Mouse (Mus musculus): ENCODE results near the gene Jmjd6.
A peak's percentile ranks its signal among the peaks of the same experiment; 100 is the strongest.
"Not testable (repeated sequence)": the region's sequence is repeated elsewhere in the genome, so short reads cannot be mapped to it uniquely, and the experiment has no call there.

Jmjd6 gene

GRCm38 (mm10) chr11:116851576-116852290 is 8.5 kb upstream of the Jmjd6 start:
- peak; percentile 65 to 84 for DNase-seq

GRCm38 (mm10) chr11:116850833-116851477 is 7.7 kb upstream of the Jmjd6 start:
- DNase-seq, result no peak

GRCm38 (mm10) chr11:116850085-116850484 is 6.8 kb upstream of the Jmjd6 start:
- no peak for DNase-seq

GRCm38 (mm10) chr11:116849587-116849986 is 6.3 kb upstream of the Jmjd6 start:
- DNase-seq, result no peak

GRCm38 (mm10) chr11:116848877-116849178 is 5.6 kb upstream of the Jmjd6 start:
- DNase-seq, result not testable (repeated sequence)

- DNase-seq, result no peak
Observed at GRCm38 (mm10) chr11:116848086-116848876, 5.0 kb upstream of the Jmjd6 start.

- DNase-seq, result no peak
Observed at GRCm38 (mm10) chr11:116847187-116848085, 4.2 kb upstream of the Jmjd6 start.

GRCm38 (mm10) chr11:116846593-116847181 is 3.4 kb upstream of the Jmjd6 start:
- DNase-seq, result no peak

GRCm38 (mm10) chr11:116842531-116843260 is 553 bp downstream of the Jmjd6 start:
- DNase-seq, result peak; percentile 60 to 83

- DNase-seq, result peak in 1 of 2 experiments; percentile 40
Observed at GRCm38 (mm10) chr11:116840748-116841147, 2.5 kb downstream of the Jmjd6 start.

- no peak for DNase-seq
Observed at GRCm38 (mm10) chr11:116839601-116840000, 3.6 kb downstream of the Jmjd6 start.

- DNase-seq, result peak in 1 of 2 experiments; percentile 45
Observed at GRCm38 (mm10) chr11:116838936-116839335, 4.3 kb downstream of the Jmjd6 start.

GRCm38 (mm10) chr11:116837441-116837840 is 5.8 kb downstream of the Jmjd6 start:
- no peak for DNase-seq

- DNase-seq, result no peak
Observed at GRCm38 (mm10) chr11:116836283-116836682, 7.0 kb downstream of the Jmjd6 start.

GRCm38 (mm10) chr11:116834954-116835353 is 8.3 kb downstream of the Jmjd6 start:
- no peak for DNase-seq

- DNase-seq, result no peak
Observed at GRCm38 (mm10) chr11:116832172-116832685, 11.0 kb downstream of the Jmjd6 start.

- peak; percentile 83 to 86 for DNase-seq
Observed at GRCm38 (mm10) chr11:116827534-116828165, 15.6 kb downstream of the Jmjd6 start, which contains the start of gene Mxra7. Mxra7 (minus strand) TSS chr11:116828046.

GRCm38 (mm10) chr11:116826550-116827504 is 16.4 kb downstream of the Jmjd6 start:
- DNase-seq, result no peak

GRCm38 (mm10) chr11:116825230-116825629 is 18.0 kb downstream of the Jmjd6 start:
- no peak for DNase-seq
